8 mouse cellular contexts compared by ENCODE assay signal in genomic region chr5:91960606-91961254, GRCm38 (mm10). TPM values are rescaled to one million over a fixed set of nuclear protein-coding genes. Genes with fewer than 3 reads are reported as not detected.
DNase-seq lines count a peak whose midpoint lies in the region; ATAC-seq and TF ChIP-seq lines count a peak whose summit lies in the region.

No protein-coding gene starts in this region.

- no peak for ATAC-seq in forebrain, embryonic 11.5 days (replicated peaks; ENCODE audit: low FRiP score)
- ATAC-seq in G1E (ENCODE audit: extremely low read depth, insufficient number of reproducible peaks, low FRiP score, poor library complexity, severe bottlenecking), result peak; percentile 59
- no peak for ATAC-seq in forebrain, embryonic 14.5 days
- no peak for ATAC-seq in activated CD4-positive, CD25-positive, alpha-beta regulatory T cell, adult 4 months

- WGBS in forebrain, embryonic 11.5 days, result 81% methylated on average over 3 of the region's 3 CpGs
- WGBS in forebrain, embryonic 10.5 days, result 82% methylated on average over 3 of the region's 3 CpGs
- 57% methylated on average over 3 of the region's 3 CpGs for WGBS in forebrain, embryonic 14.5 days

- H3K9ac ChIP-seq in forebrain, embryonic 11.5 days (ENCODE audit: low read length), result no peak overlapping the region
- H3K9ac ChIP-seq in forebrain, embryonic 14.5 days (ENCODE audit: low read length), result no peak overlapping the region

- H3K4me2 ChIP-seq in forebrain, embryonic 11.5 days (ENCODE audit: low read depth, low read length, severe bottlenecking), result peak overlapping the region; percentile 9; the same call in 1 of the 2 replicates
- peak overlapping the region; percentile 54 for H3K4me2 ChIP-seq in forebrain, embryonic 14.5 days (ENCODE audit: low read length)

- TF ChIP-seq CTCF in G1E (IDR thresholded peaks at IDR 0.05; ENCODE audit: low read depth, low read length), result no peak

- H3K4me1 ChIP-seq in forebrain, embryonic 11.5 days (replicated peaks; ENCODE audit: control insufficient read depth, insufficient read depth, low read length), result peaks cover 6% of the 10 kb centered on the region
- H3K4me1 ChIP-seq in forebrain, embryonic 10.5 days, result peaks cover 28% of the 10 kb centered on the region
- H3K4me1 ChIP-seq in G1E (ENCODE audit: insufficient read depth, low read depth, low read length), result peaks cover 51% of the 10 kb centered on the region
- peaks cover 18% of the 10 kb centered on the region for H3K4me1 ChIP-seq in forebrain, embryonic 14.5 days (ENCODE audit: control insufficient read depth, insufficient read depth, low read length)

- H3K27me3 ChIP-seq in forebrain, embryonic 11.5 days (ENCODE audit: control insufficient read depth, insufficient read depth, low read length), result no peaks in the 10 kb centered on the region
- H3K27me3 ChIP-seq in forebrain, embryonic 10.5 days (ENCODE audit: poor library complexity, severe bottlenecking), result no peaks in the 10 kb centered on the region
- H3K27me3 ChIP-seq in G1E (ENCODE audit: insufficient read depth, low read length), result no peaks in the 10 kb centered on the region
- no peaks in the 10 kb centered on the region for H3K27me3 ChIP-seq in forebrain, embryonic 14.5 days (replicated peaks; ENCODE audit: control insufficient read depth, insufficient read depth, low read length)

- DNase-seq in forebrain, embryonic 11.5 days (ENCODE audit: low spot score), result no peak
- no peak for DNase-seq in forebrain, embryonic 10.5 days (ENCODE audit: extremely low spot score, low spot score)
- peak; percentile 49 for DNase-seq in G1E (ENCODE audit: low spot score)
- DNase-seq in forebrain, embryonic 14.5 days (ENCODE audit: low spot score), result no peak
- peak; percentile 21 to 36 for DNase-seq in layer of hippocampus, adult 8-10 months (ENCODE audit: low spot score in 2 of 2)
- DNase-seq in lung, postnatal 4 days, result peak; percentile 19 to 45
- DNase-seq in gastrocnemius, postnatal 10 days, result no peak

- H3K36me3 ChIP-seq in forebrain, embryonic 11.5 days (ENCODE audit: control insufficient read depth, insufficient read depth, low read length), result peaks cover 4% of the 10 kb centered on the region; the same call in 1 of the 2 replicates
- peaks cover 19% of the 10 kb centered on the region for H3K36me3 ChIP-seq in forebrain, embryonic 10.5 days (replicated peaks)
- H3K36me3 ChIP-seq in G1E (replicated peaks), result peaks cover 31% of the 10 kb centered on the region
- peaks cover 15% of the 10 kb centered on the region for H3K36me3 ChIP-seq in forebrain, embryonic 14.5 days (ENCODE audit: control insufficient read depth, insufficient read depth, low read length)

- H3K27ac ChIP-seq in forebrain, embryonic 11.5 days (ENCODE audit: low read depth, low read length), result no peak overlapping the region
- H3K27ac ChIP-seq in forebrain, embryonic 10.5 days, result no peak overlapping the region
- H3K27ac ChIP-seq in forebrain, embryonic 14.5 days (ENCODE audit: low read depth, low read length), result no peak overlapping the region

- H3K9me3 ChIP-seq in forebrain, embryonic 11.5 days (ENCODE audit: control insufficient read depth, low read length), result no peaks in the 10 kb centered on the region
- H3K9me3 ChIP-seq in forebrain, embryonic 10.5 days, result no peaks in the 10 kb centered on the region
- no peaks in the 10 kb centered on the region for H3K9me3 ChIP-seq in G1E (replicated peaks)
- H3K9me3 ChIP-seq in forebrain, embryonic 14.5 days (replicated peaks; ENCODE audit: control insufficient read depth, low read length), result no peaks in the 10 kb centered on the region

- no peak overlapping the region for H3K4me3 ChIP-seq in forebrain, embryonic 11.5 days (ENCODE audit: low read depth, low read length)
- H3K4me3 ChIP-seq in forebrain, embryonic 10.5 days, result no peak overlapping the region; the same call in 1 of the 2 replicates
- H3K4me3 ChIP-seq in G1E (ENCODE audit: low read depth, low read length), result peak overlapping the region; percentile 67
- no peak overlapping the region for H3K4me3 ChIP-seq in forebrain, embryonic 14.5 days (ENCODE audit: low read depth, low read length)

RNA-seq across cellular contexts. Expression of gene Rchy1, which starts 2.1 kb away (rescaled TPM):
- polyA plus RNA-seq in forebrain, embryonic 11.5 days (2014; fragmentation: Nextera tagmentation; extraction: Ambion mirVana), result 44.5 and 45.8 TPM in 2 replicates
- polyA plus RNA-seq in forebrain, embryonic 10.5 days (2016; fragmentation: Nextera tagmentation; extraction: Ambion mirVana), result 59.7 and 59.9 TPM in 2 replicates
- total RNA-seq in G1E (2014; fragmentation: Nextera tagmentation), result 51.0 and 60.9 TPM in 2 replicates
- total RNA-seq in G1E (2017), result 59.8 and 64.2 TPM in 2 replicates
- 11.9 and 12.6 TPM in 2 replicates for polyA plus RNA-seq in G1E (2012)
- 43.5 and 43.8 TPM in 2 replicates for polyA plus RNA-seq in forebrain, embryonic 14.5 days (2014; fragmentation: Nextera tagmentation; extraction: Ambion mirVana)
- 10 to 100 TPM; 46.5 to 60.7 (median 53.1) TPM for total RNA-seq in layer of hippocampus, adult 8-10 months (2022)
- 10 to 100 TPM; 36.0 to 37.6 TPM for total RNA-seq in gastrocnemius, postnatal 10 days (2021)
- polyA plus RNA-seq in activated CD4-positive, CD25-positive, alpha-beta regulatory T cell, adult 4 months (2017; shearing (Covaris generic)), result 10 to 100 TPM; 73.3 to 92.6 TPM

RNA-seq across cellular contexts. Expression of gene Odaph, which starts 26.5 kb away (rescaled TPM):
- polyA plus RNA-seq in forebrain, embryonic 11.5 days (2014; fragmentation: Nextera tagmentation; extraction: Ambion mirVana), result not detected in 2 replicates
- polyA plus RNA-seq in forebrain, embryonic 10.5 days (2016; fragmentation: Nextera tagmentation; extraction: Ambion mirVana), result not detected in 2 replicates
- not detected in 2 replicates for total RNA-seq in G1E (2014; fragmentation: Nextera tagmentation)
- 0.12 and 0.22 TPM in 2 replicates for total RNA-seq in G1E (2017)
- polyA plus RNA-seq in G1E (2012), result not detected in 2 replicates
- polyA plus RNA-seq in forebrain, embryonic 14.5 days (2014; fragmentation: Nextera tagmentation; extraction: Ambion mirVana), result not detected in 2 replicates
- total RNA-seq in layer of hippocampus, adult 8-10 months (2022), result not detected
- under 1 TPM in 1 of 2 experiments, not detected in 1; 0.33 TPM for total RNA-seq in gastrocnemius, postnatal 10 days (2021)
- not detected for polyA plus RNA-seq in activated CD4-positive, CD25-positive, alpha-beta regulatory T cell, adult 4 months (2017; shearing (Covaris generic))

Comparison
In these comparisons a context has a peak if more than half of its experiments do, and no peak if none do; other contexts are left out.
1. DNase-seq: peak in G1E (single experiment), layer of hippocampus, adult 8-10 months (2 of 2) and lung, postnatal 4 days (2 of 2); none in forebrain, embryonic 11.5 days (single experiment), forebrain, embryonic 10.5 days (single experiment), forebrain, embryonic 14.5 days (single experiment) and gastrocnemius, postnatal 10 days (single experiment).